Mouse (Mus musculus) hindbrain, embryonic 15.5 days (tissue): ENCODE measurements around the gene Otub1. TPM values are rescaled to one million over a fixed set of nuclear protein-coding genes. Genes with fewer than 3 reads are reported as not detected.
A peak's percentile ranks its signal among the peaks of the same experiment; 100 is the strongest.

ENCODE experiments used
- ATAC-seq: fragments of 200-750 bp; cut with Nextera tagmentation; 2 replicates; pipeline ENCODE4 v1.8.0; 2017; ENCODE audit warnings: low read depth, moderate number of reproducible peaks, moderate TSS enrichment; ENCODE audit not compliant: low FRiP score
- H3K27ac ChIP-seq: fragments of 300-500 bp; sonication (generic); replicated peaks from 2 replicates; pipeline ENCODE4 v1.5.1; 2015; ENCODE audit warnings: mild to moderate bottlenecking, inconsistent platforms
- H3K27me3 ChIP-seq: fragments of 300-500 bp; sonication (generic); 2 replicates; pipeline ENCODE4 v1.6.1; 2015; ENCODE audit warnings: control low read depth, inconsistent platforms
- H3K36me3 ChIP-seq: fragments of 300-500 bp; sonication (generic); 2 replicates; pipeline ENCODE4 v1.6.1; 2015; ENCODE audit warnings: control low read depth, inconsistent platforms
- H3K4me1 ChIP-seq: fragments of 300-500 bp; sonication (generic); replicated peaks from 2 replicates; pipeline ENCODE4 v1.6.1; 2015; ENCODE audit warnings: control low read depth, inconsistent platforms
- H3K4me2 ChIP-seq: fragments of 300-500 bp; sonication (generic); 2 replicates; pipeline ENCODE4 v1.6.1; 2015; ENCODE audit warnings: moderate library complexity, mild to moderate bottlenecking, inconsistent platforms
- H3K4me3 ChIP-seq: fragments of 300-500 bp; sonication (generic); 2 replicates; pipeline ENCODE4 v1.5.1; 2015; ENCODE audit warnings: mild to moderate bottlenecking, inconsistent platforms
- H3K9ac ChIP-seq: fragments of 300-500 bp; sonication (generic); 2 replicates; pipeline ENCODE4 v1.6.1; 2015; ENCODE audit warnings: inconsistent platforms
- H3K9me3 ChIP-seq: fragments of 300-500 bp; sonication (generic); 2 replicates; pipeline ENCODE4 v1.6.1; 2016; ENCODE audit warnings: control low read depth, inconsistent platforms
- WGBS: fragments of 180-500 bp; shearing (Covaris S2); methylation state at CpG from one replicate; pipeline ENCODE4 v1.1.7; 2015; 5-methylcytosine and 5-hydroxymethylcytosine counted together
- polyA plus RNA-seq: library from polyadenylated mRNA; unstranded; fragments of >200 nt; fragmentation: Nextera tagmentation; extraction: Ambion mirVana; gene quantifications from 2 replicates; pipeline ENCODE4 v1.2.1, GENCODE M21; 2015

Gene Otub1
- polyA plus RNA-seq, 1 experiment from 2014 or later = 239 TPM

- peaks cover 34% of the 10 kb centered on the region for H3K36me3 ChIP-seq
- H3K27ac ChIP-seq = no peak overlapping the region
- no peak overlapping the region for H3K4me3 ChIP-seq
- 93% methylated on average over 3 of the region's 3 CpGs for WGBS
- H3K9me3 ChIP-seq = no peaks in the 10 kb centered on the region
- no peaks in the 10 kb centered on the region for H3K4me1 ChIP-seq
- no peak for ATAC-seq
- H3K4me2 ChIP-seq = no peak overlapping the region
- no peak overlapping the region for H3K9ac ChIP-seq
- H3K27me3 ChIP-seq = no peaks in the 10 kb centered on the region
These were observed 18.1 kb upstream of the Otub1 start for GRCm38 (mm10) chr19:7224253-7224652.

- Histone ChIP-seq H3K9ac (no peak overlapping the region), H3K4me3 (no peak overlapping the region), H3K4me2 (no peak overlapping the region), H3K27me3 (no peaks in the 10 kb centered on the region), H3K27ac (no peak overlapping the region), H3K9me3 (no peaks in the 10 kb centered on the region), H3K4me1 (no peaks in the 10 kb centered on the region), H3K36me3 (peaks cover 29% of the 10 kb centered on the region)
- ATAC-seq = no peak
These were observed 17.4 kb upstream of the Otub1 start for GRCm38 (mm10) chr19:7223488-7223887.

DNA sequence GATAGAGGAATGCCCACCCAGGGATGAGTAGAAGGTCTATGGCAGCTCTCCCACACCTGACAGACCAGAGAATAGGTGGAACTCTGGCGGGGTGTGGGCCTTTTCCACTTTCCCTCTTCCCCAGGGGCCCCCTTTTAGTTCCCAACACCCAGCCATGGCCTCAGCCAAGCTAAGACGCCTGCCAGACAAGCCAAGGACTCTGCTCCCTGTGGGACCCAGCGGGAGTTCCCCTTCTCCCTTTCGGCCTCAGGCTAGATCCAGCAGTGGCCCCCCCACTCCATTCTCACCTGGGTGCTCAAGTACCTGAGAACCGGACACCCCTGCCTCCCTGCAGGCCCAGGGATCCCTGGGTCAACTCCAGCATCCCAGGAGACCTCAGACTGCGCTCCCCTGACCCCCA, 16.1 kb upstream of the Otub1 start:
- Histone ChIP-seq H3K4me3 (no peak overlapping the region), H3K4me1 (peaks cover 6% of the 10 kb centered on the region; the same call in 1 of the 2 replicates), H3K4me2 (no peak overlapping the region), H3K9me3 (no peaks in the 10 kb centered on the region), H3K27me3 (no peaks in the 10 kb centered on the region), H3K27ac (no peak overlapping the region), H3K9ac (no peak overlapping the region), H3K36me3 (peaks cover 16% of the 10 kb centered on the region)
- no peak for ATAC-seq
- WGBS = 90% methylated on average over 6 of the region's 6 CpGs

GRCm38 (mm10) chr19:7218753-7219152, 12.6 kb upstream of the Otub1 start:
- ATAC-seq = no peak
- Histone ChIP-seq H3K27me3 (no peaks in the 10 kb centered on the region), H3K27ac (no peak overlapping the region), H3K4me1 (peaks cover 36% of the 10 kb centered on the region), H3K4me3 (no peak overlapping the region), H3K9me3 (no peaks in the 10 kb centered on the region), H3K4me2 (no peak overlapping the region; the same call in 1 of the 2 replicates), H3K36me3 (peaks cover 16% of the 10 kb centered on the region), H3K9ac (no peak overlapping the region)
- WGBS = 97% methylated on average over 5 of the region's 5 CpGs

DNA sequence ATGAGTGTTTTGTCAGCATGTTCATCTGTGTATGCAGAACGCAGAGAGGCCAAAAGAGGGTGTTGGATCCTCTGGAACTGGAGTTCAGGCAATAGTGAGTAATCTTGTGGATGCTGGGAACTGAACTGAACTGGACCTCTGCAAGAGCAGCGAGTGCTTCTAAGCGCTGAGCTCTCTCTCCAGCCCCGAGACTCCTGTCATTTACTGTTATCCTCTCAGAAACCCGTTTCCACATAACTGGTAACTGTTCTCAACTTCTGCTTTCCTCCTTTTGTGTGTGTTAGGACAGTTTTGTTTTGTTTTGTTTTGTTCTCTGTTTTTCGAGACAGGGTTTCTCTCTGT, 11.8 kb upstream of the Otub1 start:
- ATAC-seq = peak; percentile 20; the same call in 1 of the 2 replicates
- Histone ChIP-seq H3K4me1 (peaks cover 36% of the 10 kb centered on the region), H3K27me3 (no peaks in the 10 kb centered on the region), H3K9me3 (no peaks in the 10 kb centered on the region), H3K4me2 (peak overlapping the region; percentile 72), H3K9ac (peak overlapping the region; percentile 11; the same call in 1 of the 2 replicates), H3K27ac (peak overlapping the region; percentile 54), H3K4me3 (peak overlapping the region; percentile 87), H3K36me3 (peaks cover 25% of the 10 kb centered on the region)
- 11% methylated on average over 6 of the region's 6 CpGs for WGBS

GRCm38 (mm10) chr19:7217162-7217925, 11.2 kb upstream of the Otub1 start, which contains the start of gene Cox8a:
Gene Cox8a (minus strand): TSS chr19:7217616.
- H3K4me1 ChIP-seq = peaks cover 36% of the 10 kb centered on the region
- H3K36me3 ChIP-seq = peaks cover 25% of the 10 kb centered on the region
- peak within 1 kb of the TSS; percentile 87 for H3K4me3 ChIP-seq
- under 1% methylated on average over 50 of the region's 50 CpGs for WGBS
- peak; percentile 97 for ATAC-seq
- H3K9me3 ChIP-seq = no peaks in the 10 kb centered on the region
- H3K27ac ChIP-seq = peak within 1 kb of the TSS; percentile 94
- peak within 1 kb of the TSS; percentile 86 for H3K9ac ChIP-seq
- H3K27me3 ChIP-seq = no peaks in the 10 kb centered on the region
- peak within 1 kb of the TSS; percentile 72 for H3K4me2 ChIP-seq

DNA sequence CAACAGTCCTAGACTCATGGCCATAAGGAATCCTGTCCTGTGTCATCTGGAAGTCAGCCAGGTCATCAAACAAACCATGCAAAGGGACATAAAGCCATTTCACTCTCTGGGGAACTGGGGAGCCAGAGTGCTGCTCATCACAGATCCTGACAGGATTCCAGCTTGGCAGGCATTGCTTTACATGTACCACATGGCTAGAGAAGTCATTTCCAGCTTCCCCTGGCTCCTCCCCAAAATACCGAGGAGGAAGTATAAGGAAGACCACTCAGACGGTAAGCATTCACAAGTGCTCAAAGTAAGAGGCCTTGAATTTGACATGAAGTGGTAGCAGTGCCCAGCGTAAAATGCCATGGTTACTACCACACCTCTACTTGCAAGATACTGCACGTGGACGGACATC, 8.4 kb upstream of the Otub1 start:
- no peak for ATAC-seq
- Histone ChIP-seq H3K27ac (no peak overlapping the region), H3K4me3 (no peak overlapping the region), H3K27me3 (no peaks in the 10 kb centered on the region), H3K4me2 (no peak overlapping the region), H3K4me1 (peaks cover 36% of the 10 kb centered on the region), H3K9me3 (no peaks in the 10 kb centered on the region), H3K36me3 (peaks cover 25% of the 10 kb centered on the region), H3K9ac (no peak overlapping the region)
- WGBS = 87% methylated on average over 5 of the region's 5 CpGs

GRCm38 (mm10) chr19:7213010-7213409, 6.9 kb upstream of the Otub1 start:
- no peak for ATAC-seq
- Histone ChIP-seq H3K4me1 (peaks cover 33% of the 10 kb centered on the region), H3K4me3 (no peak overlapping the region), H3K27me3 (no peaks in the 10 kb centered on the region), H3K36me3 (peaks cover 25% of the 10 kb centered on the region), H3K27ac (no peak overlapping the region), H3K4me2 (no peak overlapping the region), H3K9ac (no peak overlapping the region), H3K9me3 (no peaks in the 10 kb centered on the region)
- WGBS = 97% methylated on average over 3 of the region's 3 CpGs

DNA sequence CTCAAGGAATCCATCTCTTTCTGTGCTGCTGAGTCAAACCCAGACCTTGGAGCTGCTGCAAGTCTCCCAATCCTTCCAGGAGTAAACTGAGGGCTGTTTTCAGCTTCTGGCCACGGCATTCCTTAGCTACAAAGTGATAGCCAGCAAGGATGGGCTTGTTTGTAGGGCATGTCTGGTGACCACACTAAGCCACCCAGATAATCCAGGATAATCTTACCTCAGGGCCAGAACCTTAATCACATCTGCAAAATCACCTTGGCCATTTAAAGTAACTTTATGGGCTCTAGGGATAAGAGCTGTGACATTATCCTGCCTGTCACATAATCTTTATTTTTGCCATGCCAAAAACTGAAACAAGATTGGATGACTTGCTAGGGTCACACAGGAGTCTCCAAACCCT, 6.1 kb upstream of the Otub1 start:
- no peak for ATAC-seq
- H3K4me1 ChIP-seq = peaks cover 29% of the 10 kb centered on the region
- no peaks in the 10 kb centered on the region for H3K9me3 ChIP-seq
- peaks cover 25% of the 10 kb centered on the region for H3K36me3 ChIP-seq
- no peak overlapping the region for H3K4me3 ChIP-seq
- H3K9ac ChIP-seq = no peak overlapping the region
- no peak overlapping the region for H3K27ac ChIP-seq
- H3K4me2 ChIP-seq = no peak overlapping the region
- H3K27me3 ChIP-seq = no peaks in the 10 kb centered on the region
- WGBS = 89% methylated on average over 1 of the region's 1 CpGs

DNA sequence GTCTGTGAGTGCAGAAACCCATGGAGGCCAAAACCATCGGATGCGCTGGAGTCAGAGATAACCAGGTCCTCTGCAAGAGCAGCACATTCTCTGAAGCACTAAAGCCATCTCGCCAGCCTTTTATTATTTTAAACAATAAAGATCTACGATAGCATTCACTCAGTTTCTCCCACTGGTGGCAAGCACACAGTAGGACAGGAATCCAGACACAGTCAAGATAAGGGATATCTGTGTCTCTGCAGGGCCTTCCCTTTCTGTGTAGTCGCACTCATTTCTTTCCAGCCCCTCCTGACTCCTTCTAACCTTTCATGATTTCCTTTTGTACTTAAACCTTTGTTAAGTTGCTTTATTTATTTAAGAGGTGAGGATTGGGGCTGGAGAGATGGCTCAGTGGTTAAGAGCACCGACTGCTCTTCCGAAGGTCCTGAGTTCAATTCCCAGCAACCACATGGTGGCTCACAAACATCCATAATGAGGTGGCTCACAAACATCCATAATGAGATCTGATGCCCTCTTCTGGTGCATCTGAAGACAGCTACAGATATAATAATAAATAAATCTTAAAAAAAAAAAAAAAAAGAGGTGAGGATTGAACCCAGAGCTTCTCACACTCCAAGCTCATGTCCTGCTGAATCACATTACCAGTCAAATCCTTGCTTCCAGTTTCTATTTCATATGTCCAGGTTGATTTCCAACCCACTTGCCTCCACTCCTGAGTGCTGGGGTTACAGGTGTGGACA, 4.0 kb upstream of the Otub1 start:
- H3K9ac ChIP-seq = no peak overlapping the region
- no peak overlapping the region for H3K4me3 ChIP-seq
- WGBS = 85% methylated on average over 7 of the region's 7 CpGs
- ATAC-seq = no peak
- no peaks in the 10 kb centered on the region for H3K27me3 ChIP-seq
- peaks cover 21% of the 10 kb centered on the region for H3K36me3 ChIP-seq
- peaks cover 23% of the 10 kb centered on the region for H3K4me1 ChIP-seq
- H3K27ac ChIP-seq = no peak overlapping the region
- H3K4me2 ChIP-seq = no peak overlapping the region
- no peaks in the 10 kb centered on the region for H3K9me3 ChIP-seq

DNA sequence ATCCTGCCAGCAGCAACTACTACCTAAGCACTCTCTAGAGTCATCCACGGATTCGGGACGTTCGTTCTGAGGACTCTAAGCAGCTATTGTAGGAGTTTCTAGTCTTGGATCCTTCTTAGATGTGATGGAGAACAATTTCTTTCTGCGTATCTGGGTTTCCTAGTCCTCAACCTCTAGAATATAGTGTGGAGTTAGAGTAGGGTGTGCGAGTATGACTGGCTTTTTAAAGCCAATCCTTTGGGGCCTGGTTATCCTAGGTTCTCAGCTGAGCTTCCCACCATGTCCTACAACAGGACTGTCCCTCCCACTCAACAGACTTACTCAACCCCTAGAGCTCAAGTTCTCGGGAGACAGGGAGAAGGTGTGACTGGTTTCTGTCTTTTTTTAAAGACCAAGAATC, 790 bp downstream of the Otub1 start:
- Histone ChIP-seq H3K4me3 (peak overlapping the region; percentile 78), H3K27me3 (no peaks in the 10 kb centered on the region), H3K4me2 (peak overlapping the region; percentile 69), H3K9ac (peak overlapping the region; percentile 77), H3K4me1 (peaks cover 31% of the 10 kb centered on the region), H3K27ac (peak overlapping the region; percentile 96), H3K36me3 (peaks cover 28% of the 10 kb centered on the region), H3K9me3 (no peaks in the 10 kb centered on the region)
- 24% methylated on average over 7 of the region's 7 CpGs for WGBS
- ATAC-seq = no peak; the same call in 1 of the 2 replicates

DNA sequence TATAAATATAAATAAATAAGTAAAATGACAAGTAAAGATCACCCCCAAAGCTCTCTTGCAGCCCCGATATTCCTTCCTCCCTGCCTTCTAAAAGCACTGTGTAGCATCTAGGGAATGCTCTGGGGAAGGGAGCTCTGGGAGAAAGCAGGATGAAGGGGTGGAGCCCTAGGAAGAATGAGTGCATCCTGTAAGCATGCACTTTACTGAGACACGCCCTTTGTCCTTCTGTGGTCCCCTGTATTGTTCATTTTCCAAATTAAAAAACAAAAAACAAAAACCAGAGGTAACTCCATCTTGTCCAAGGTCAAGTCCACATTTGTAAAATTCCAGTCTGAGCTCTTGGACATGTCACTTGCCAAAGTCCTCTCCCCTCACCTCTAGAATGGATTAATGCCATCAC, 1.2 kb downstream of the Otub1 start:
- no peaks in the 10 kb centered on the region for H3K27me3 ChIP-seq
- H3K36me3 ChIP-seq = peaks cover 29% of the 10 kb centered on the region
- 64% methylated on average over 2 of the region's 2 CpGs for WGBS
- H3K9ac ChIP-seq = peak overlapping the region; percentile 77
- H3K9me3 ChIP-seq = no peaks in the 10 kb centered on the region
- H3K27ac ChIP-seq = peak overlapping the region; percentile 96
- peak overlapping the region; percentile 69 for H3K4me2 ChIP-seq
- ATAC-seq = no peak
- H3K4me3 ChIP-seq = peak overlapping the region; percentile 78
- peaks cover 31% of the 10 kb centered on the region for H3K4me1 ChIP-seq
